Mouse (Mus musculus): ENCODE data around the gene Apobec2.

DNA sequence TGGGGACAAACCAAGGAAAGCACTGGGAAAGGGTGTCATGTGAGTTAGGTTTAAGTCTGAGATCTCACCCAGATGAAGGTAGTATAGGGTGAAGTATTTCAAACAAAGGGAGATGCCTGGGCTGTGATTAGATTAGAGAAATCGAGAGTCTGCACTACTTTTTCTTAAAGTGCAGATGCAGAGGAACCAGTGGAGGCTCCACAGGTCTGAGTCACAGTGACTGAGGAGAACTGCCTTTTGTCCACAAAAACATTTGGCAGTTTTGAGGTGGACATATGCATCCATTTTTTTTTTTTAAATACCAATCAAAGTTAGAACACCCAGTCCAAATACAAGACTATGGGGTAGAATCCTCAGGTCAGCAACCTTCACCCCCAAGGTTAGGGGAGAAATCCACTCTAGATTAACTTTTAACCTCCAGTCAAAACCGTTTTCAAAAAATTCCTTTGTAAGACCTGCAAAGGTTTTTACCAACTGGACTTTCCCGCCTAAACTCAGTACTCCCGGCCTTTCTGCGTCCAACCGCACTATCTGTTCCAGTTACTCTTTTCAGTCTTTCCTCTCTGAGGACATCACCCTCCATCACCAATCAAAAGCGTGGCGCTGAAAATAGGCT, 24.7 kb downstream of the Apobec2 start:
- TF ChIP-seq EP300 (IDR thresholded peaks at IDR 0.05; ENCODE audit: low read length): no peak
- no peak for TF ChIP-seq USF1 (IDR thresholded peaks at IDR 0.05; ENCODE audit: low read depth, low read length)
- no peak for TF ChIP-seq CTCF (conservative IDR thresholded peaks at IDR 0.05 in 1 of 2, IDR thresholded peaks at IDR 0.05 in 1 of 2; ENCODE audit: low read depth in 2 of 2, low read length in 2 of 2)
- no peak for TF ChIP-seq MAFK (IDR thresholded peaks at IDR 0.05; ENCODE audit: insufficient replicate concordance, low read length)
- no peak; the same call in 1 of the 2 replicates for TF ChIP-seq POLR2A (IDR thresholded peaks at IDR 0.05; ENCODE audit: low read depth, low read length)
- no peak; the same call in 1 of the 2 replicates for TF ChIP-seq MAX (IDR thresholded peaks at IDR 0.05; ENCODE audit: low read length)
- TF ChIP-seq HCFC1 (IDR thresholded peaks at IDR 0.05; ENCODE audit: low read depth, low read length): no peak
